Mouse (Mus musculus): ENCODE measurements at regions not wholly inside any gene's neighbourhood (a gene's known extent, or its start where the extent isn't known, plus 50 kb on each side); places are given as distances from the start of the nearest gene placed in this dataset.

- no peak for DNase-seq
These were observed 97.9 kb upstream of the Pter start for GRCm38 (mm10) chr2:12825902-12826301.

GRCm38 (mm10) chr2:12833579-12833978 is 90.3 kb upstream of the Pter start:
- no peak for DNase-seq

GRCm38 (mm10) chr2:12866543-12866942 is 57.3 kb upstream of the Pter start:
- DNase-seq: no peak

GRCm38 (mm10) chr2:12868772-12869171 is 55.1 kb upstream of the Pter start:
- no peak for DNase-seq

Data from retina, postnatal 1 day (tissue).